ENCODE assay signal across 7 mouse cellular contexts in the genomic region with DNA sequence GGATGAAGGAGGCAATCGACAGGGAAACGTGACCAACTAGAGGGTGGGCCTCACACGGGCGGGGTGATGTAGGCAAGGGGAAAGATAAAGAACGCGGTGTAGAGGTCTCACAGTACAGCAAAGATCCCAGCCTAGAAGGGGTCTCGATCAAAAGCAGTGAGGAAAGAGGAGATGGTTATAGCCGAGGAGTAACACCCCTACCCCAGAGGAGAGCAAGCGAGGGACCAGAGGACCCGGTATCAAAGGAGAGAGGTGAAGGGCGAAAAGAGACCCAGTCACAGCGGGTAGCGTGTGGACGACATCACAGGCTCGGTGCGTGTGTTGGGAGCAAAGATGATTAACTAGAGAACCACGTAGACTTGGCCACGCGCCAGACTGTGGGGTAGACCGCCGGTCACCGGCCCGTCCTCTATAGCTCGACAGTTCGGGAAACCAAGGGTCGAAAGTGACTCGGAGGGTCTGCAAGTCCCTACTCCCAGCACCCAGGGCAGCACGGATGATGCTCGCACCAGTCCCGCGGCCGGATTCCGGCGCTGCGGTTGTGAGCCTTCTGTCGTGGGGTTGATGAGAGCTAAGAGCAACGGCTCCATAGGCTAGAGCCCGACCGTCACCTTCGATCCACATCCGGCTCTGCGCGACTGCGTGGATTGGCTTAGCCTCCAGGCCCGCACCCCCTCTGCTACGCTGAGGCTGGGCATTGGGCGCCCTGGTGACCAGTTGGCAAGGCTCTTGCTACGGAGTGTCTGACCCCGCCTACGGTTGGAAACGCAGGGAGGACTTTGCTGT. TPM values are rescaled to one million over a fixed set of nuclear protein-coding genes. Genes with fewer than 3 reads are reported as not detected.
A peak's percentile ranks its signal among the peaks of the same experiment; 100 is the strongest.
DNase-seq lines count a peak whose midpoint lies in the region; ATAC-seq lines count a peak whose summit lies in the region.

No protein-coding gene starts in this region.

- H3K4me2 ChIP-seq in heart, embryonic 13.5 days = peak overlapping the region; percentile 81
- H3K4me2 ChIP-seq in kidney, embryonic 16.5 days (replicated peaks; ENCODE audit: low read depth, low read length) = peak overlapping the region; percentile 67
- H3K4me2 ChIP-seq in limb, embryonic 15.5 days = peak overlapping the region; percentile 73
- peak overlapping the region; percentile 72 for H3K4me2 ChIP-seq in midbrain, embryonic 16.5 days (ENCODE audit: low read length)

- peak; percentile 87 for ATAC-seq in heart, embryonic 13.5 days (ENCODE audit: extremely low read depth, insufficient number of reproducible peaks, low FRiP score, low TSS enrichment)
- ATAC-seq in kidney, embryonic 16.5 days (ENCODE audit: low FRiP score, low TSS enrichment) = peak; percentile 100
- peak; percentile 95 for ATAC-seq in limb, embryonic 15.5 days (ENCODE audit: insufficient number of reproducible peaks, low FRiP score, low TSS enrichment, low read depth)
- ATAC-seq in midbrain, embryonic 16.5 days = peak; percentile 100

- peaks cover 8% of the 10 kb centered on the region; the same call in 1 of the 2 replicates for H3K4me1 ChIP-seq in forebrain, embryonic 10.5 days
- H3K4me1 ChIP-seq in heart, embryonic 13.5 days = 0 out of 2 replicates have a peak, but pooled peaks cover 3% of the 10 kb centered on the region
- 0 out of 2 replicates have a peak, but pooled peaks cover 3% of the 10 kb centered on the region for H3K4me1 ChIP-seq in kidney, embryonic 16.5 days (ENCODE audit: insufficient read depth, low read length)
- H3K4me1 ChIP-seq in limb, embryonic 15.5 days = 0 out of 2 replicates have a peak, but pooled peaks cover 5% of the 10 kb centered on the region
- H3K4me1 ChIP-seq in midbrain, embryonic 16.5 days (ENCODE audit: control insufficient read depth, insufficient read depth, low read length) = peaks cover 2% of the 10 kb centered on the region; the same call in 1 of the 2 replicates

- H3K9me3 ChIP-seq in forebrain, embryonic 10.5 days = peaks cover 12% of the 10 kb centered on the region
- no peaks in the 10 kb centered on the region for H3K9me3 ChIP-seq in heart, embryonic 13.5 days
- H3K9me3 ChIP-seq in kidney, embryonic 16.5 days (ENCODE audit: low read length) = no peaks in the 10 kb centered on the region; the same call in 1 of the 2 replicates
- H3K9me3 ChIP-seq in limb, embryonic 15.5 days = no peaks in the 10 kb centered on the region
- H3K9me3 ChIP-seq in midbrain, embryonic 16.5 days (replicated peaks; ENCODE audit: control insufficient read depth, low read length, poor library complexity, severe bottlenecking) = no peaks in the 10 kb centered on the region

- DNase-seq in brain, embryonic 18.5 days (ENCODE audit: low read depth, low spot score) = peak; percentile 76
- DNase-seq in forebrain, embryonic 10.5 days (ENCODE audit: extremely low spot score, low spot score) = peak; percentile 76
- DNase-seq in spleen, adult 18-20 months = peak; percentile 49 to 54

- H3K27ac ChIP-seq in forebrain, embryonic 10.5 days = peak overlapping the region; percentile 79
- H3K27ac ChIP-seq in heart, embryonic 13.5 days (replicated peaks) = no peak overlapping the region
- no peak overlapping the region for H3K27ac ChIP-seq in kidney, embryonic 16.5 days (ENCODE audit: low read length)
- H3K27ac ChIP-seq in limb, embryonic 15.5 days = 0 out of 2 replicates have a peak overlapping the region, but pooled peaks have one; percentile 18
- peak overlapping the region; percentile 69 for H3K27ac ChIP-seq in midbrain, embryonic 16.5 days (ENCODE audit: low read length)

- H3K36me3 ChIP-seq in forebrain, embryonic 10.5 days (replicated peaks) = no peaks in the 10 kb centered on the region
- no peaks in the 10 kb centered on the region for H3K36me3 ChIP-seq in heart, embryonic 13.5 days
- no peaks in the 10 kb centered on the region for H3K36me3 ChIP-seq in kidney, embryonic 16.5 days (ENCODE audit: insufficient read depth, low read length)
- H3K36me3 ChIP-seq in limb, embryonic 15.5 days = no peaks in the 10 kb centered on the region
- H3K36me3 ChIP-seq in midbrain, embryonic 16.5 days (ENCODE audit: control insufficient read depth, insufficient read depth, low read length) = no peaks in the 10 kb centered on the region

- H3K27me3 ChIP-seq in forebrain, embryonic 10.5 days (ENCODE audit: poor library complexity, severe bottlenecking) = peaks cover 7% of the 10 kb centered on the region
- peaks cover 10% of the 10 kb centered on the region; the same call in 1 of the 2 replicates for H3K27me3 ChIP-seq in heart, embryonic 13.5 days (replicated peaks)
- no peaks in the 10 kb centered on the region for H3K27me3 ChIP-seq in kidney, embryonic 16.5 days (ENCODE audit: insufficient read depth, low read length)
- H3K27me3 ChIP-seq in limb, embryonic 15.5 days = no peaks in the 10 kb centered on the region
- H3K27me3 ChIP-seq in midbrain, embryonic 16.5 days (ENCODE audit: control insufficient read depth, insufficient read depth, low read depth, low read length) = no peaks in the 10 kb centered on the region

- peak overlapping the region; percentile 80 for H3K9ac ChIP-seq in heart, embryonic 13.5 days
- peak overlapping the region; percentile 58 for H3K9ac ChIP-seq in kidney, embryonic 16.5 days (replicated peaks; ENCODE audit: low read length)
- H3K9ac ChIP-seq in limb, embryonic 15.5 days = peak overlapping the region; percentile 23; the same call in 1 of the 2 replicates
- H3K9ac ChIP-seq in midbrain, embryonic 16.5 days (ENCODE audit: low read depth, low read length) = peak overlapping the region; percentile 73

- WGBS in forebrain, embryonic 10.5 days = 22% methylated on average over 51 of the region's 51 CpGs
- WGBS in heart, embryonic 13.5 days = 16% methylated on average over 51 of the region's 51 CpGs
- WGBS in kidney, embryonic 16.5 days = 17% methylated on average over 51 of the region's 51 CpGs
- WGBS in limb, embryonic 15.5 days = 16% methylated on average over 51 of the region's 51 CpGs
- WGBS in midbrain, embryonic 16.5 days = 21% methylated on average over 51 of the region's 51 CpGs

- H3K4me3 ChIP-seq in forebrain, embryonic 10.5 days = peak overlapping the region; percentile 56
- peak overlapping the region; percentile 63 for H3K4me3 ChIP-seq in heart, embryonic 13.5 days
- peak overlapping the region; percentile 51 for H3K4me3 ChIP-seq in kidney, embryonic 16.5 days (ENCODE audit: low read length)
- peak overlapping the region; percentile 54 for H3K4me3 ChIP-seq in limb, embryonic 15.5 days
- H3K4me3 ChIP-seq in midbrain, embryonic 16.5 days (ENCODE audit: low read depth, low read length) = peak overlapping the region; percentile 51

RNA-seq across cellular contexts. Expression of a gene that starts 22.2 kb away (rescaled TPM):
- not detected in 2 replicates for polyA plus RNA-seq in forebrain, embryonic 10.5 days (2016; fragmentation: Nextera tagmentation; extraction: Ambion mirVana)
- not detected in 2 replicates for polyA plus RNA-seq in heart, embryonic 13.5 days (2015; fragmentation: Nextera tagmentation; extraction: Ambion mirVana)
- not detected in 2 replicates for polyA plus RNA-seq in kidney, embryonic 16.5 days (2015; fragmentation: Nextera tagmentation; extraction: Ambion mirVana)
- not detected in 2 replicates for polyA plus RNA-seq in limb, embryonic 15.5 days (2015; fragmentation: Nextera tagmentation; extraction: Ambion mirVana)
- polyA plus RNA-seq in midbrain, embryonic 16.5 days (2015; fragmentation: Nextera tagmentation; extraction: Ambion mirVana) = not detected in 2 replicates

RNA-seq across cellular contexts. Expression of a gene that starts 22.2 kb away (rescaled TPM):
- not detected in 2 replicates for polyA plus RNA-seq in forebrain, embryonic 10.5 days (2016; fragmentation: Nextera tagmentation; extraction: Ambion mirVana)
- not detected in 2 replicates for polyA plus RNA-seq in heart, embryonic 13.5 days (2015; fragmentation: Nextera tagmentation; extraction: Ambion mirVana)
- 0.14 and 0.15 TPM in 2 replicates for polyA plus RNA-seq in kidney, embryonic 16.5 days (2015; fragmentation: Nextera tagmentation; extraction: Ambion mirVana)
- 0.38 and 0.52 TPM in 2 replicates for polyA plus RNA-seq in limb, embryonic 15.5 days (2015; fragmentation: Nextera tagmentation; extraction: Ambion mirVana)
- polyA plus RNA-seq in midbrain, embryonic 16.5 days (2015; fragmentation: Nextera tagmentation; extraction: Ambion mirVana) = 0.23 TPM in 1 of 2 replicates, not detected in the other

RNA-seq across cellular contexts. Expression of a gene that starts 26.1 kb away (rescaled TPM):
- not detected in 2 replicates for polyA plus RNA-seq in forebrain, embryonic 10.5 days (2016; fragmentation: Nextera tagmentation; extraction: Ambion mirVana)
- 0.11 and 0.15 TPM in 2 replicates for polyA plus RNA-seq in heart, embryonic 13.5 days (2015; fragmentation: Nextera tagmentation; extraction: Ambion mirVana)
- 0.39 and 0.57 TPM in 2 replicates for polyA plus RNA-seq in kidney, embryonic 16.5 days (2015; fragmentation: Nextera tagmentation; extraction: Ambion mirVana)
- polyA plus RNA-seq in limb, embryonic 15.5 days (2015; fragmentation: Nextera tagmentation; extraction: Ambion mirVana) = 0.33 and 0.91 TPM in 2 replicates
- 0.18 TPM in 1 of 2 replicates, not detected in the other for polyA plus RNA-seq in midbrain, embryonic 16.5 days (2015; fragmentation: Nextera tagmentation; extraction: Ambion mirVana)

RNA-seq across cellular contexts. Expression of a gene that starts 54.8 kb away (rescaled TPM):
- 1.00 and 1.4 TPM in 2 replicates for polyA plus RNA-seq in forebrain, embryonic 10.5 days (2016; fragmentation: Nextera tagmentation; extraction: Ambion mirVana)
- 0.55 and 0.66 TPM in 2 replicates for polyA plus RNA-seq in heart, embryonic 13.5 days (2015; fragmentation: Nextera tagmentation; extraction: Ambion mirVana)
- polyA plus RNA-seq in kidney, embryonic 16.5 days (2015; fragmentation: Nextera tagmentation; extraction: Ambion mirVana) = 0.74 and 0.78 TPM in 2 replicates
- 1.6 and 2.0 TPM in 2 replicates for polyA plus RNA-seq in limb, embryonic 15.5 days (2015; fragmentation: Nextera tagmentation; extraction: Ambion mirVana)
- 0.98 and 1.3 TPM in 2 replicates for polyA plus RNA-seq in midbrain, embryonic 16.5 days (2015; fragmentation: Nextera tagmentation; extraction: Ambion mirVana)

Comparison
In these comparisons a context has a peak if more than half of its experiments do, and no peak if none do; other contexts are left out.
1. H3K27ac ChIP-seq: peak in forebrain, embryonic 10.5 days (single experiment), limb, embryonic 15.5 days (single experiment) and midbrain, embryonic 16.5 days (single experiment); none in heart, embryonic 13.5 days (single experiment) and kidney, embryonic 16.5 days (single experiment).
2. H3K9ac ChIP-seq: peak in every context shown above with its lines; median percentile 80 in heart, embryonic 13.5 days; 73 in midbrain, embryonic 16.5 days; 58 in kidney, embryonic 16.5 days; 23 in limb, embryonic 15.5 days.
3. Peak in every context shown above with its lines, with median percentiles within 50 percentile points of each other: DNase-seq, H3K4me3 ChIP-seq, ATAC-seq and H3K4me2 ChIP-seq.